8 mouse cellular contexts compared by ENCODE assay signal in the genomic region with DNA sequence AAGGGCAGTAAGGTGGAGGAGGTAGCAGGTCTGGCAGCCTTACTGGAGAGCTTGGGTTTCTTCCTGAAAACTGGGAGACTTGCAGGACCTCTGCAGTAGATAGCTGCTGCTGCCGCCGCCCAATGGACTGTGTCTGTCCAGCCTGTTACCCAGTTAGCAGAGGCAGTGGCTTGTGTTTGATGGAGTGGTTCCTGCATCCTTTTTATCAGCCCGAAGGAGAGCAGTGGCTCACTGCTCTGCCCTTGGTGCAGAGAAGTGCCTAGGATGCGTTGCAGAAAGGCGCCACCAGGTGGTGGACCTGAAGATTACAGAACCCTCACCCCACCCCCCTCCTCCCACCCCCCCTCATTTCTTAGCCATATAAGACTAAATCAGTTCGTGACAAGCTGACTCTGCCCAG. TPM values are rescaled to one million over a fixed set of nuclear protein-coding genes. Genes with fewer than 3 reads are reported as not detected.
DNase-seq lines count a peak whose midpoint lies in the region.

No protein-coding gene starts in this region.

- peak; percentile 54 to 60 for DNase-seq in layer of hippocampus, postnatal 10 days (ENCODE audit: low spot score in 2 of 2)
- DNase-seq in layer of hippocampus, adult 8-10 months (ENCODE audit: low spot score in 2 of 2): no peak
- peak; percentile 47 for DNase-seq in Muller cell, postnatal 12 days (ENCODE audit: inconsistent ontology term)
- peak; percentile 76 to 84 for DNase-seq in cerebellum, postnatal 25 days
- DNase-seq in heart, postnatal 4 days: peak; percentile 79
- DNase-seq in lung, postnatal 14 days: peak; percentile 70
- peak; percentile 46 to 47 for DNase-seq in spleen, postnatal 36 days (ENCODE audit: low spot score in 2 of 2)
- no peak for DNase-seq in layer of hippocampus, adult 11-12 months (ENCODE audit: low spot score)

RNA-seq across cellular contexts. Expression of a gene that starts 10.2 kb away (rescaled TPM):
- total RNA-seq in layer of hippocampus, postnatal 10 days (2021): 10 to 100 TPM; 19.7 to 20.7 TPM
- 10 to 100 TPM; 25.4 to 36.5 (median 31.1) TPM for total RNA-seq in layer of hippocampus, adult 8-10 months (2022)
- 10 to 100 TPM; 32.5 to 33.2 TPM for total RNA-seq in heart, postnatal 4 days (2021)

RNA-seq across cellular contexts. Expression of a gene that starts 17.5 kb away (rescaled TPM):
- total RNA-seq in layer of hippocampus, postnatal 10 days (2021): 10 to 100 TPM; 15.6 TPM
- total RNA-seq in layer of hippocampus, adult 8-10 months (2022): 10 to 100 TPM; 14.3 to 17.5 (median 16.1) TPM
- 10 to 100 TPM; 17.3 to 18.4 TPM for total RNA-seq in heart, postnatal 4 days (2021)

RNA-seq across cellular contexts. Expression of a gene that starts 33.6 kb away (rescaled TPM):
- 10 to 100 TPM in 1 of 2 experiments, 1 to 10 TPM in 1; 6.7 to 10.4 TPM for total RNA-seq in layer of hippocampus, postnatal 10 days (2021)
- 1 to 10 TPM; 2.5 to 4.8 (median 3.3) TPM for total RNA-seq in layer of hippocampus, adult 8-10 months (2022)
- total RNA-seq in heart, postnatal 4 days (2021): 10 to 100 TPM; 27.3 to 29.3 TPM

RNA-seq across cellular contexts. Expression of a gene that starts 49.3 kb away (rescaled TPM):
- 1 to 10 TPM; 1.0 to 1.1 TPM for total RNA-seq in layer of hippocampus, postnatal 10 days (2021)
- total RNA-seq in layer of hippocampus, adult 8-10 months (2022): 1 to 10 TPM in 3 of 4 experiments, under 1 TPM in 1; 0.68 to 1.3 (median 1.1) TPM
- 1 to 10 TPM; 1.6 to 1.8 TPM for total RNA-seq in heart, postnatal 4 days (2021)

RNA-seq across cellular contexts. Expression of a gene that starts 55.6 kb away (rescaled TPM):
- 10 to 100 TPM; 43.2 to 53.0 TPM for total RNA-seq in layer of hippocampus, postnatal 10 days (2021)
- total RNA-seq in layer of hippocampus, adult 8-10 months (2022): 10 to 100 TPM; 45.2 to 63.6 (median 50.8) TPM
- total RNA-seq in heart, postnatal 4 days (2021): 1 to 10 TPM; 4.9 to 5.9 TPM

Comparison
In these comparisons a context has a peak if more than half of its experiments do, and no peak if none do; other contexts are left out.
1. DNase-seq: peak in layer of hippocampus, postnatal 10 days (2 of 2), Muller cell, postnatal 12 days (single experiment), cerebellum, postnatal 25 days (2 of 2), heart, postnatal 4 days (single experiment), lung, postnatal 14 days (single experiment) and spleen, postnatal 36 days (2 of 2); none in layer of hippocampus, adult 8-10 months (0 of 2) and layer of hippocampus, adult 11-12 months (single experiment).